Mouse (Mus musculus) limb, embryonic 15.5 days (tissue): ENCODE data around the gene Fgfr2. TPM values are rescaled to one million over a fixed set of nuclear protein-coding genes. Genes with fewer than 3 reads are reported as not detected.

ENCODE experiments used
- ATAC-seq: fragments of 200-750 bp; cut with Nextera tagmentation; 2 replicates; pipeline ENCODE4 v1.8.0; 2017; ENCODE audit warnings: low read depth, moderate TSS enrichment; ENCODE audit not compliant: insufficient number of reproducible peaks, low FRiP score, low TSS enrichment
- H3K27ac ChIP-seq: fragments of 300-500 bp; sonication (generic); 2 replicates; pipeline ENCODE4 v1.5.1; 2015; ENCODE audit warnings: moderate library complexity, mild to moderate bottlenecking, inconsistent platforms
- H3K27me3 ChIP-seq: fragments of 300-500 bp; sonication (generic); 2 replicates; pipeline ENCODE4 v1.6.1; 2015; ENCODE audit warnings: inconsistent platforms
- H3K36me3 ChIP-seq: fragments of 300-500 bp; sonication (generic); 2 replicates; pipeline ENCODE4 v1.6.1; 2015; ENCODE audit warnings: inconsistent platforms
- H3K4me1 ChIP-seq: fragments of 300-500 bp; sonication (generic); 2 replicates; pipeline ENCODE4 v1.6.1; 2015; ENCODE audit warnings: inconsistent platforms
- H3K4me2 ChIP-seq: fragments of 300-500 bp; sonication (generic); 2 replicates; pipeline ENCODE4 v1.6.1; 2015; ENCODE audit warnings: mild to moderate bottlenecking, inconsistent platforms
- H3K4me3 ChIP-seq: fragments of 300-500 bp; sonication (generic); 2 replicates; pipeline ENCODE4 v1.5.1; 2015; ENCODE audit warnings: mild to moderate bottlenecking, inconsistent platforms
- H3K9ac ChIP-seq: fragments of 300-500 bp; sonication (generic); 2 replicates; pipeline ENCODE4 v1.6.1; 2015; ENCODE audit warnings: inconsistent platforms
- H3K9me3 ChIP-seq: fragments of 300-500 bp; sonication (generic); 2 replicates; pipeline ENCODE4 v1.6.1; 2016; ENCODE audit warnings: inconsistent platforms
- WGBS: fragments of 180-500 bp; shearing (Covaris S2); methylation state at CpG from one replicate; pipeline ENCODE4 v1.1.7; 2015; 5-methylcytosine and 5-hydroxymethylcytosine counted together
- polyA plus RNA-seq: library from polyadenylated mRNA; unstranded; fragments of >200 nt; fragmentation: Nextera tagmentation; extraction: Ambion mirVana; gene quantifications from 2 replicates; pipeline ENCODE4 v1.2.1, GENCODE M21; 2015

Fgfr2 gene
- polyA plus RNA-seq, 1 experiment from 2014 or later, result 101 TPM

DNA sequence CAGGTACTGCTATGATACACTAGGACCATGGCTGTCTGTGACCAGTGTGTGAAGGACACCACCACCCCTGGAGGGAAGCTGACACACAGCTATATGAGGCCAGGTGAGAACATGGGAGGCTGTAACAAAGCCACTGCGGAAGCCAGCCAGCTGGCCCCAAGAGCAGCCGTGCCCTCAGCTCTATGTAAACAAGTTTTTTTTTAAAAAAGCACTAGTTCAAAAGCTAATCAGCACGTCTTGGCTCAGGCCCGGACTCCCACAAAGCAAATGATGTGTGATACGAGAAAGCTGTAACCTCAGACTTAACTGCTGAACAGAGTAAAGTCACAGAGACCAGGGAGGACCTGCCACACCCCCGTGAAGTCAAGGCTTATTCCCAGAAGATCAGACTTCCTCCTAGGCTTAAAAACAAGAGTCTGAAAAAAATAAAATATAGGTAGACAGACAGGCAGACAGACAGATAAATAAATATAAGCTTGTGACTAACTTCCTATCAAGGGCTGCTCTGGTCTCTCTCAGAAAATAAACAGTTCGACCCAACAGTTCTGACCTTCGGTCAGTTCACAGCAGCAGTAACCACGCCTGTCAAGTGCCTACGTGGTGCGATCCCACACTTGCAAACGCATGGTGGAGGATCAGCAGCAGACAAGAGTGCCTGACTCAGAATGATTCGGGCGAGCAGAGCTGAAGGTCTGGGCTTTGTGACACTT lies 836.4 kb downstream of the Fgfr2 start:
- no peak overlapping the region for H3K9ac ChIP-seq
- no peak for ATAC-seq

DNA sequence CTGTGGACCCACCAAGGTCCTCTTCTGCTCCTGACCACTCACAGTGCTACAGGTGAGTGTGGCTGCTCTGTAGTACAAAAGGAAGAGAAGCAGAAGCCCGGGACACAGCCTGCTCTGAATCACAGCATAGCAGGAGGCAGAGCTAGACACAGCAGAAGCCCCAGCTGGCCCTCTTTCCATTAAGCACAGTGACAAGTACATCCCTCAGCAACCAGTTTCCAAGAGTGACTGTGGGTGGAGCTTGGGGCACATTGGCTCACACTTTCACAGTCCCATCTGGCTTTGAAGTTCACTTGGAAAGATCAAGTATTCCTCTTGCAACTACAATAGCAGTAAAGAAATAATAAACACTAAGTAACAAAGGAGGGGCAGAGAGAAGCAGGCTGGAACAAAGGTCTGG lies 838.4 kb downstream of the Fgfr2 start:
- no peaks in the 10 kb centered on the region for H3K36me3 ChIP-seq
- ATAC-seq, result no peak
- peaks cover 45% of the 10 kb centered on the region for H3K4me1 ChIP-seq
- no peak overlapping the region for H3K9ac ChIP-seq
- no peak overlapping the region for H3K27ac ChIP-seq
- no peak overlapping the region for H3K4me3 ChIP-seq
- 42% methylated on average over 1 of the region's 1 CpGs for WGBS
- H3K9me3 ChIP-seq, result no peaks in the 10 kb centered on the region
- H3K27me3 ChIP-seq, result no peaks in the 10 kb centered on the region
- H3K4me2 ChIP-seq, result no peak overlapping the region

More for the DNA sequence above, 836.4 kb downstream of the Fgfr2 start:
- Histone ChIP-seq H3K27ac (peak overlapping the region; percentile 33; the same call in 1 of the 2 replicates), H3K9me3 (no peaks in the 10 kb centered on the region), H3K4me1 (peaks cover 54% of the 10 kb centered on the region), H3K4me3 (no peak overlapping the region), H3K27me3 (no peaks in the 10 kb centered on the region), H3K36me3 (no peaks in the 10 kb centered on the region), H3K4me2 (no peak overlapping the region)
- 36% methylated on average over 14 of the region's 14 CpGs for WGBS

DNA sequence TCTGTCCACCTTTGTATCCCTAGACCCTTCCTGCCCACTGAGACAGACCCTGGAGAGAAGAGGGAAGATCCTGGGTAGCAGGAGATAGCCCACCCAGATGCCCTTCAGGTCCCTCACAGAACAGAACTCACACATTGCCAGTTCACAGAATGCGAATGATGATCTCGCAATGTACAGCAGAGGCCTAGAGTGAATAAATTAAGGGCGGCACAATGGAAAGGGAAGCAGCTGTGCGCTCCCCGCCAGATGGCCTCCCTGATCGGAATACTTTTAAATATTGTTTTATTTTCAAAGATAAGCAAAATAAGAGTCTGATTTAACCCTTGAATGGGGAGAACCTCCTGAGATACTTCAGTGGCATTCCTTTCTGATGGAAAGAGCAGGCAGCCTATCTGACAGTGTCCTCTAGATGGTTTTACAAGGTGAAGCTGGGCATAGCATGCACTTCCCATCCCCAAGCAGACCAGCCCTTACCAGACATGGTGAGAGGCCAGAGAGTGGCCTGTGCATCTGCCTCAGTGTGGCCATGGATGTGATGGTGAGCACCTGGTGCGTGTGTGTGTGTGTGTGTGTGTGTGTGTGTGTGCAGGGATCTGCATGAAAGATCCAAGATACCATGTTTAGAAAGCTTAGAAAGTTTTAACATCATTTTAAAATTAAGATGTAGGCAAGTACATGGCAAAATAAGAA lies 839.0 kb downstream of the Fgfr2 start:
- Histone ChIP-seq H3K9me3 (no peaks in the 10 kb centered on the region), H3K4me1 (peaks cover 41% of the 10 kb centered on the region), H3K9ac (no peak overlapping the region), H3K27ac (no peak overlapping the region), H3K36me3 (no peaks in the 10 kb centered on the region), H3K4me3 (no peak overlapping the region), H3K27me3 (no peaks in the 10 kb centered on the region), H3K4me2 (no peak overlapping the region)
- WGBS, result 69% methylated on average over 7 of the region's 7 CpGs
- ATAC-seq, result no peak

DNA sequence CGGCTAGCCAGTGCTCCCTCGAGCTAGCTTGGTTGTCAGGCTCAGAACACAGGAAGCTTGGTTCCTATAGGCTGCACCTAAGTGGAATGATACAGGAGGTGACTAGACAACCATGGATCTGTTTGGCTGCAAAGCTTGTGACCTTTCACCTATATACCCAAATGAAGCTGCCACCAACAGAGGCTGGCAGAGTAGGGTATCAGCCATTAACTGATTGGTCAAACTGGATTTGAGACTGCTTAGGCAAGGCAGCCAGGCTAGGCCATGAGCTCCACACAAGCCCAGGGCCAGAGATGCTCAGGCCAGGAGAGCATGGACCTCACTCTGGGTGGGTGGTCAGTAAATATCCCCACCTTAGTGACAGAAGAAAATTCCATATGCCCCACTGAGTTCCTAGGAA lies 840.6 kb downstream of the Fgfr2 start:
- H3K27ac ChIP-seq, result no peak overlapping the region
- no peak overlapping the region for H3K9ac ChIP-seq
- 93% methylated on average over 2 of the region's 2 CpGs for WGBS
- peaks cover 28% of the 10 kb centered on the region for H3K4me1 ChIP-seq
- ATAC-seq, result no peak
- H3K4me3 ChIP-seq, result no peak overlapping the region
- no peaks in the 10 kb centered on the region for H3K36me3 ChIP-seq
- no peak overlapping the region for H3K4me2 ChIP-seq
- H3K9me3 ChIP-seq, result no peaks in the 10 kb centered on the region
- no peaks in the 10 kb centered on the region for H3K27me3 ChIP-seq

DNA sequence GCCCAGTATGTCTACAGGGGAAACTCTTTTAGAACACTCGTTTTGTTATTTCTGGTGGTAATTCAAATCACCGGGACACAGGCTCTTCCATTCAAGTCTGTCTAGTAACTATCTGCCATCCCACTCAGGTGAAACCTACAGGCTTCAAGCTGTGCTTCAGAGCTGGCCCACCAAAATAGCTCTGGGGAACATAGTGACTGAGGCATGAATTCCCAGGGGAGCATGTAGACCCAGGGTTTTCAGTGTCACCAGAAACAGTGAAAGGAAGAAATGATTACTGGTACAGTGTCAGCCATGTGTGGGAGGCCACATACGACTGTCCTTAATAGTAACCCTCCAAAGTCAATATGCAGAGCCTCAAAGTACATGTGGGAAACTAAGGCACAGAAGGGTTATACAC lies 841.0 kb downstream of the Fgfr2 start:
- no peak overlapping the region for H3K27ac ChIP-seq
- peaks cover 24% of the 10 kb centered on the region for H3K4me1 ChIP-seq

DNA sequence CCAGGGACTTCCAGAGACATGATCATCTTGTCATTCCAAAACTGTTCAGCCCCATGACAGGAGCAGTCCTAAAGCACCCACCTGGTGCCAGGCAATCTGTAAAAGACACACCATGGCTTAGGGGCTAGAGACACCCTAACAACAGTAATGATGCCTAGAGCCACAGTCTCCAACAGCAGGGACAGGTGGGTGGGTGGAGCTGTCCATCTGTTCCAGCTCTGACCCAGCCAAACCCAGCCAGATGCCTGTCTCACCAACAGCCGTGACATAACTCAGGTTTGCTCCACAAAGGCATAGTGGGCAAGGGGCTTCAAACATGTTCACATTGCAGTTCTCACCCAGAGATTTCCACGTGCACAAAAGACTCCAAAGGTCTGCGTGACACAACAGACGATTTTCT lies 841.4 kb downstream of the Fgfr2 start:
- 74% methylated on average over 4 of the region's 4 CpGs for WGBS
- H3K4me1 ChIP-seq, result peaks cover 21% of the 10 kb centered on the region
- ATAC-seq, result no peak
- H3K9me3 ChIP-seq, result no peaks in the 10 kb centered on the region
- no peaks in the 10 kb centered on the region for H3K27me3 ChIP-seq
- H3K4me3 ChIP-seq, result no peak overlapping the region
- H3K36me3 ChIP-seq, result no peaks in the 10 kb centered on the region
- no peak overlapping the region for H3K27ac ChIP-seq
- H3K4me2 ChIP-seq, result no peak overlapping the region
- H3K9ac ChIP-seq, result no peak overlapping the region

More for the DNA sequence above, 841.0 kb downstream of the Fgfr2 start:
- Histone ChIP-seq H3K4me2 (no peak overlapping the region), H3K27me3 (no peaks in the 10 kb centered on the region), H3K9ac (no peak overlapping the region), H3K9me3 (no peaks in the 10 kb centered on the region), H3K36me3 (no peaks in the 10 kb centered on the region), H3K4me3 (no peak overlapping the region)
- 73% methylated on average over 3 of the region's 3 CpGs for WGBS
- ATAC-seq, result no peak

DNA sequence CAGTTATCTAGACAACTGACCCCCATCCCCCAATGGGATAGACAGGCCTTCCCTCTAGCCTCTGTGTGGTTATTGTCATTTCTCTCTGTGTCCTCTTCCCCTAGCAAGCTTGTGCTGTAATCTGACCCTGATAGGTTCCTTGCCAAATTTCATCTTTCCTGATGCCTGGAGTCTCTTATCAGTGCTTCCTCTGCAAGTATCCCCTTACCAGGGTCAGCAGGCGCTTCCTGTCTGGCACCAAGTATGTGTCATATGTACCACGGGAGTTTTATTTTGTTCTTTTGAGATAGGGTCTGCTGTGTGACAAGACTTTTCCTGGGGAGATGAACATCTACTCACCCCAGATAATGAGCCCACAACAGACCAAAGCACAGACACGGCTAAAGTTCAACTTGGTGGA lies 844.5 kb downstream of the Fgfr2 start:
- Histone ChIP-seq H3K4me2 (no peak overlapping the region), H3K4me1 (no peaks in the 10 kb centered on the region), H3K9me3 (no peaks in the 10 kb centered on the region), H3K9ac (no peak overlapping the region), H3K4me3 (no peak overlapping the region), H3K27ac (no peak overlapping the region), H3K36me3 (no peaks in the 10 kb centered on the region), H3K27me3 (no peaks in the 10 kb centered on the region)
- no peak for ATAC-seq
- WGBS, result 72% methylated on average over 3 of the region's 3 CpGs

DNA sequence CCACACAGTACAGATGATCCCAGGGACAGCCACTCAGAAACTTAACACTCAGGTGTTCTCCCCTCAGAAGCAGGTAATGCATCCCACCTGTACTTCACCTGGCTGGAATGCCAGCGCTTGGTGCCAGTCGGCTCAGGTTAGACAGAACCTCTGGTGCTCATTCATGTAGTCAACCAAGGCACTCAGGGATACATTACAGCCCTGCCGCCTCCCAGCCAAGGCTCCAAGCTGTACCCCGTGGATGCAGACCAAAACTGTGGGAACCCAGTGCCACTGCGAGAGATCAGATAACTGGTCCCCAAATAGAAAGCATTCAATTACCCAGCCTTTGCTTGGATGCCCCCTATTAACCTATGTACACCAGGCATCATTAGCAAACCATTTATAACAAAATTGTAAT lies 846.9 kb downstream of the Fgfr2 start:
- no peak overlapping the region for H3K4me2 ChIP-seq
- WGBS, result 70% methylated on average over 5 of the region's 5 CpGs
- H3K9ac ChIP-seq, result no peak overlapping the region
- H3K27ac ChIP-seq, result no peak overlapping the region
- no peaks in the 10 kb centered on the region for H3K4me1 ChIP-seq
- H3K9me3 ChIP-seq, result no peaks in the 10 kb centered on the region
- H3K36me3 ChIP-seq, result 0 out of 2 replicates have a peak, but pooled peaks cover 7% of the 10 kb centered on the region
- no peak overlapping the region for H3K4me3 ChIP-seq
- no peak for ATAC-seq
- no peaks in the 10 kb centered on the region for H3K27me3 ChIP-seq

DNA sequence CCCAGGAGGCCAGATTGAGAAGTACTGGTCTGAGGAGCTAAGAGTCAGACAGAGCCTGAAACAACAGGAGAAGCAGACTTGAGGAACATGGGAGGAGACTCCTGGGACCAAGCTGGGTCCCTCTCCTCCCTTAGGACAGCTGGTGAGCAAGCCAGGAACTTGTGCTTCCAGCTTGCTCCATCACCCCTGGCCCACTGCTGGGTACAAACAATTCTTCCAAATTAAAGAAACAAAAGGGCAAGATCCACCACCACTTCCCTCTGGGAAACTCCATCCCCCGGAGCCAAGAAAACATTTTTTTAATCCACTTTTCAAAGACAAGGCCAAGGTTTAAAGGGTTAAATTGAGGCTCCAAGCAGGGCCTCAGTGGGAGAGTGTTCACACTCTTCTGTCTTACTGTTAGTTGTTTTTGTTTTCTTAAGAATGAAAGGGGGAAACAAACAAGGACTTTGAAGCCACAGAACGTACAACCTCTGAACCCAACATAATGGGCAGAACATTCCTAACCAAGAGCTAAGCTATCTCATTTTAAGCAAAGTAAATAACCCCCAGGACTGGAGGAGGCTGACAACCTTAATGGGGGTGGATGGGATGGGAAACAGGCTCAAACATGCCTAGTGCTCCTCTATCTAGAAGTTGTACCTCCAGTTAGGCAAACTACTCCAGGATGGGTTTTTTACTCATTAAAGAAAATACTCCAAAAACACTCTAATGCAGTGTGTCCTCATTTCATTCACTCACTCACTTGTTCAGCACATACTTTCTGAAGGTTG lies 849.2 kb downstream of the Fgfr2 start:
- Histone ChIP-seq H3K27me3 (no peaks in the 10 kb centered on the region), H3K9ac (no peak overlapping the region), H3K36me3 (peaks cover 25% of the 10 kb centered on the region), H3K4me1 (no peaks in the 10 kb centered on the region), H3K27ac (no peak overlapping the region; the same call in 1 of the 2 replicates), H3K4me2 (no peak overlapping the region), H3K4me3 (no peak overlapping the region), H3K9me3 (no peaks in the 10 kb centered on the region)
- WGBS, result 61% methylated on average over 2 of the region's 2 CpGs
- no peak for ATAC-seq

DNA sequence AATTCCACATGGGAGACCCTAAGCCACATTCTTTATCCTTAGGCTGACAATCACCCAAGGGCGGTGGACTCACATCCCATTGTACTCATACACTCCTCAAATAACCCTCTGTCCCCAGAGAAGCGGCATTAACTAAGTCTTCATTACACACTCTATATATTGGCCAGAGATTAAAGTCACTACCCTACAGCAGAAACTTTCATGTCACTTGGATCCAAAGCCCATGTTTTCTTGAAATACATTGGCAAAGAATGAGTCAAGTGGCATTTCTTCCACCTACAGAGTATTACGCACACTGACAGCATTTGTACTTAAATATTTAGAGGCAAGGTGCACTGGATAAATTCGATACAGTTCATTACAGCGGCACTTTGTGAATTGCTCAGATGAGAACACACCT lies 850.2 kb downstream of the Fgfr2 start:
- peaks cover 28% of the 10 kb centered on the region for H3K36me3 ChIP-seq
- no peaks in the 10 kb centered on the region for H3K4me1 ChIP-seq
- no peaks in the 10 kb centered on the region for H3K9me3 ChIP-seq
- WGBS, result 93% methylated on average over 5 of the region's 5 CpGs
- no peak overlapping the region for H3K4me2 ChIP-seq
- no peak overlapping the region for H3K4me3 ChIP-seq
- H3K27me3 ChIP-seq, result no peaks in the 10 kb centered on the region
- no peak overlapping the region for H3K9ac ChIP-seq
- no peak overlapping the region for H3K27ac ChIP-seq
- no peak for ATAC-seq

DNA sequence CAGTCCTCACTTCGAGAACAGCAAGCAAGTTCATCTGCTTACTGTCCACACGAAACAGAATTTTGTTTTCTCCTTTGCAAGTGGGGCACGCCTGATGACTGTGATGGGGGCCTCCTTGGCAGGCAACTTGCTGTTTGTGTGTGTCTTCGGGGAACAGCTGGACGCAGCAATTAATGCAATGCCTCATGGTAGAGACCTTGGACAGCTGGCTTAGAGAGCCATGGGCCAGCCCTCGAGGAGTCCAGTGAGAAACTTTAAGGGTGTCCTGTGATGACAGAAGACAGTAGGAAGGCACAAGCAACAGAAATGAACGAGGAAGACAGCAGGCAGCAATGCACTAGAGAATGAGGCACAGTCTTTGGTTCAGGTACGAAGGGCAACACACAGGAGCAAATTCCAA lies 852.8 kb downstream of the Fgfr2 start:
- 81% methylated on average over 8 of the region's 8 CpGs for WGBS

DNA sequence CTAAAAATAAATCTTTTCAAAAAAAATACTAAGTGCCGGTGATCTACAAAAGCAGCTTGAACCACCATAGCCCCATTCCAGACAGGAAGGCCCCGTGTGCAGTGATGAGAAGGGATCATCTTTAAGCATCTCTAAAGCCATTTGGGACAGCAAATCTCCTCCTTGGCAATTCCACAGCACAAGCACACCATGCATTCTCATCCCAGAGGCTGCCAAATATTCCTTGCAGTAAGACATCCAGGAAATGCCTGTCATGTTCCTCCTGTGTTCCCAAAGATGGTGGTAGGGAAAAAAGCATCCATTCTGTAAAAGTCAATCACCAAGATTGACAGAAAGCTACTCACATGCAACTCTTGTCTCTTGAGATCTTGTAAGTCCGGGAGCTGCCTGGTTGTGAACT lies 853.5 kb downstream of the Fgfr2 start:
- Histone ChIP-seq H3K9ac (no peak overlapping the region), H3K36me3 (peaks cover 48% of the 10 kb centered on the region), H3K9me3 (no peaks in the 10 kb centered on the region), H3K4me2 (no peak overlapping the region), H3K27me3 (no peaks in the 10 kb centered on the region), H3K4me3 (no peak overlapping the region), H3K27ac (no peak overlapping the region), H3K4me1 (no peaks in the 10 kb centered on the region)
- ATAC-seq, result no peak
- 85% methylated on average over 3 of the region's 3 CpGs for WGBS

More for the DNA sequence above, 852.8 kb downstream of the Fgfr2 start:
- Histone ChIP-seq H3K27ac (no peak overlapping the region), H3K4me2 (no peak overlapping the region), H3K27me3 (no peaks in the 10 kb centered on the region), H3K9me3 (no peaks in the 10 kb centered on the region), H3K4me1 (no peaks in the 10 kb centered on the region), H3K9ac (no peak overlapping the region), H3K36me3 (peaks cover 45% of the 10 kb centered on the region), H3K4me3 (no peak overlapping the region)
- no peak for ATAC-seq
